Mouse (Mus musculus): ENCODE results near the gene Cdc42bpb. TPM values are rescaled to one million over a fixed set of nuclear protein-coding genes. Genes with fewer than 3 reads are reported as not detected.

The Cdc42bpb gene
- total and polyA plus RNA-seq, 3 experiments = 16.7 to 29.7 (median 25.4) TPM

DNA sequence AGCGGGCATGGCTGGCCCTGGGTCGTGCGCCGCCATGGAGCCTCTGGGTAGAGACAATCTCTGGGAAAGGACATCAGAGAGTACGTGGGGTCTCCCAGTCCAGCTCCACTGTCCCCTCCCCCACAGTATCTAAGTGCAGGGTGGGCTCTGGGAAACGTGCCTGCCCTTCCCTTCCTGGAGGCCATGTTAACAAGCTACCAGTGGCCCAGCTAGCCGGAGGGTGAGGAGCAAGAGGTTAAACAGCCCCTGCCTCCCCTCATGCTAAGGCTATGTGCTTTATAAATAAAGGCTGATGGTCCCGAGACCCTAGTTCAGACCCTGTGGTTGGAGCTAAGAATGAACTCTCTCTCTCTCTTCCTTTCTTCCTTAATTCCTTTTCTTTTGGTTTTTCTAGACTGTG, 105.6 kb downstream of the Cdc42bpb start:
- TF ChIP-seq SMC3 (IDR thresholded peaks at IDR 0.05; ENCODE audit: low read depth, low read length) (no peak), CTCF (conservative IDR thresholded peaks at IDR 0.05 in 1 of 2, IDR thresholded peaks at IDR 0.05 in 1 of 2; ENCODE audit: low read depth in 2 of 2, low read length in 2 of 2) (no peak), ZNF384 (IDR thresholded peaks at IDR 0.05; ENCODE audit: low read depth, low read length) (no peak), MXI1 (IDR thresholded peaks at IDR 0.05; ENCODE audit: low read depth, low read length) (no peak), GABPA (IDR thresholded peaks at IDR 0.05; ENCODE audit: insufficient replicate concordance, low read depth, low read length) (no peak), NELFE (IDR thresholded peaks at IDR 0.05; ENCODE audit: low read depth, low read length) (no peak), TCF12 (IDR thresholded peaks at IDR 0.05; ENCODE audit: low read depth, low read length) (no peak), HCFC1 (IDR thresholded peaks at IDR 0.05; ENCODE audit: low read depth, low read length) (no peak), E2F4 (IDR thresholded peaks at IDR 0.05; ENCODE audit: insufficient replicate concordance, low read depth, low read length) (no peak), JUN (IDR thresholded peaks at IDR 0.05; ENCODE audit: insufficient read depth, low read depth, low read length) (no peak), POLR2A (IDR thresholded peaks at IDR 0.05; ENCODE audit: low read depth, low read length) (no peak), MAX (IDR thresholded peaks at IDR 0.05; ENCODE audit: low read length) (no peak), RAD21 (IDR thresholded peaks at IDR 0.05; ENCODE audit: low read depth, low read length) (no peak)
- H3K4me1 ChIP-seq (ENCODE audit: control insufficient read depth in 1 of 2, insufficient read depth in 2 of 2) = peaks cover 4 to 13% of the 10 kb centered on the region in 2 experiments; a peak in 2 of 4 replicates
- no peaks in the 10 kb centered on the region for H3K79me2 ChIP-seq (replicated peaks; ENCODE audit: control insufficient read depth, extremely low read depth, insufficient read depth, poor library complexity, severe bottlenecking)
- in situ Hi-C loops (cut with MboI; ENCODE audit: low pct_ligation_motif_present, low pct_unique_long_range_greater_than_20kb, low sequenced_read_pairs) = loop anchor here (10.0 kb wide), 1 partner anchor 143 kb away; the partner anchor contains the start of gene Exoc3l4
- H3K9me3 ChIP-seq (replicated peaks; ENCODE audit: low read length) = peaks cover 8% of the 10 kb centered on the region
- H3K9ac ChIP-seq (ENCODE audit: insufficient read depth, low read depth) = no peak overlapping the region
- H3K4me3 ChIP-seq (replicated peaks in 1 of 3; ENCODE audit: low read depth in 2 of 3, low read length in 2 of 3, poor library complexity in 1 of 3) = no peak overlapping the region
- DNase-seq (ENCODE audit: extremely low read depth) = no peak
- H3K27me3 ChIP-seq (replicated peaks) = no peaks in the 10 kb centered on the region
- peaks cover 36 to 74% of the 10 kb centered on the region in 2 experiments for H3K36me3 ChIP-seq (replicated peaks in 1 of 2; ENCODE audit: control insufficient read depth in 1 of 2, insufficient read depth in 1 of 2, low read length in 1 of 2)
- no peak overlapping the region for H3K27ac ChIP-seq (ENCODE audit: insufficient read depth, low read depth)
- dilution Hi-C loops (cut with MboI; ENCODE audit: extremely low pct_ligation_motif_present, extremely low pct_unique_long_range_greater_than_20kb, low sequenced_read_pairs) = no loop called here
- no peak overlapping the region for H3K4me2 ChIP-seq (ENCODE audit: insufficient read depth, low read depth, poor library complexity, severe bottlenecking)

DNA sequence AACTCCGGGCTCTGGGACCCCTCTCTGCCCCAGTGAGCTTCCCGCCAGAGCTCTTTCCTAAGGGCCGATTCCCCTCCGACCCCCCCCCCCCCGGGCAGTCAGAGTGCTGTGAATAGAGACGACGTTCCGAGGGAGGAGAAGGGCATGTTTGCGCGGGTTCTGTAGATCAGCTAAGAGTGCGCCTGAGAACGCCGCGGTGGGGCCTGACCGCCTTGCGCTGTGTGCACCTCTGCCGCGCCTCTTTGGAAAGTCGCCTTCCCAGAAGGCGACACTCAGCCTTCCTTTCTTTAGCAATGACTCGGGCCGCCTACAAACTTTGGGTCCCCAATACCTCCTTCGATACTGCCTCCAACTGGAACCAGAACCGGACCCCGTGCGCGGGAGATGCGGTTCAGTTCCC, 106.1 kb downstream of the Cdc42bpb start:
- Histone ChIP-seq H3K27ac (ENCODE audit: insufficient read depth, low read depth) (no peak overlapping the region), H3K27me3 (replicated peaks) (no peaks in the 10 kb centered on the region), H3K9ac (ENCODE audit: insufficient read depth, low read depth) (no peak overlapping the region), H3K4me2 (ENCODE audit: insufficient read depth, low read depth, poor library complexity, severe bottlenecking) (no peak overlapping the region), H3K4me1 (ENCODE audit: control insufficient read depth in 1 of 2, insufficient read depth in 2 of 2) (peaks cover 4 to 13% of the 10 kb centered on the region in 2 experiments; a peak in 2 of 4 replicates), H3K9me3 (replicated peaks; ENCODE audit: low read length) (peaks cover 8% of the 10 kb centered on the region), H3K79me2 (replicated peaks; ENCODE audit: control insufficient read depth, extremely low read depth, insufficient read depth, poor library complexity, severe bottlenecking) (no peaks in the 10 kb centered on the region), H3K4me3 (replicated peaks in 1 of 3; ENCODE audit: low read depth in 2 of 3, low read length in 2 of 3, poor library complexity in 1 of 3) (no peak overlapping the region), H3K36me3 (replicated peaks in 1 of 2; ENCODE audit: control insufficient read depth in 1 of 2, insufficient read depth in 1 of 2, low read length in 1 of 2) (peaks cover 35 to 74% of the 10 kb centered on the region in 2 experiments)
- no peak for DNase-seq (ENCODE audit: extremely low read depth)
- dilution Hi-C loops (cut with MboI; ENCODE audit: extremely low pct_ligation_motif_present, extremely low pct_unique_long_range_greater_than_20kb, low sequenced_read_pairs) = no loop called here
- in situ Hi-C loops (cut with MboI; ENCODE audit: low pct_ligation_motif_present, low pct_unique_long_range_greater_than_20kb, low sequenced_read_pairs) = loop anchor here (10.0 kb wide), 1 partner anchor 143 kb away; the partner anchor contains the start of gene Exoc3l4
- TF ChIP-seq RCOR1 (conservative IDR thresholded peaks at IDR 0.05; ENCODE audit: low read depth, low read length) (no peak), MEF2A (IDR thresholded peaks at IDR 0.05; ENCODE audit: borderline replicate concordance, low read depth, low read length) (no peak), HCFC1 (IDR thresholded peaks at IDR 0.05; ENCODE audit: low read depth, low read length) (no peak), USF2 (conservative IDR thresholded peaks at IDR 0.05; ENCODE audit: low read depth, low read length) (no peak)
